Mouse (Mus musculus) midbrain, postnatal 0 days (tissue): ENCODE results near the gene Gemin5. TPM values are rescaled to one million over a fixed set of nuclear protein-coding genes. Genes with fewer than 3 reads are reported as not detected.

Experiments
- ATAC-seq: fragments of 200-750 bp; cut with Nextera tagmentation; 2 replicates; pipeline ENCODE4 v1.8.0; 2017; ENCODE audit warnings: moderate number of reproducible peaks, mild to moderate bottlenecking, moderate TSS enrichment, moderate library complexity; ENCODE audit not compliant: low FRiP score
- DNase-seq: peaks from one replicate; pipeline ENCODE4 v3.0.0-alpha.2; 2015; ENCODE audit warnings: low spot score
- H3K27ac ChIP-seq: fragments of 300-500 bp; sonication (generic); 2 replicates; pipeline ENCODE4 v1.5.1; 2014; ENCODE audit warnings: low read depth, mild to moderate bottlenecking, low read length, mixed read lengths
- H3K27me3 ChIP-seq: fragments of 300-500 bp; sonication (generic); 2 replicates; pipeline ENCODE4 v1.6.1; 2014; ENCODE audit warnings: low read length, control low read depth, mixed read lengths; ENCODE audit not compliant: insufficient read depth
- H3K36me3 ChIP-seq: fragments of 300-500 bp; sonication (generic); 2 replicates; pipeline ENCODE4 v1.6.1; 2014; ENCODE audit warnings: low read length, control low read depth, mixed read lengths; ENCODE audit not compliant: insufficient read depth
- H3K4me1 ChIP-seq: fragments of 300-500 bp; sonication (generic); 2 replicates; pipeline ENCODE4 v1.6.1; 2014; ENCODE audit warnings: mild to moderate bottlenecking, control low read depth, antibody characterized with exemption, low read length, mixed read lengths; ENCODE audit not compliant: insufficient read depth
- H3K4me2 ChIP-seq: fragments of 300-500 bp; sonication (generic); 2 replicates; pipeline ENCODE4 v1.6.1; 2014; ENCODE audit warnings: low read depth, mild to moderate bottlenecking, low read length, mixed read lengths; ENCODE audit not compliant: poor library complexity, severe bottlenecking
- H3K4me3 ChIP-seq: fragments of 300-500 bp; sonication (generic); 2 replicates; pipeline ENCODE4 v1.5.1; 2014; ENCODE audit warnings: low read depth, mild to moderate bottlenecking, low read length, moderate library complexity
- H3K9ac ChIP-seq: fragments of 300-500 bp; sonication (generic); replicated peaks from 2 replicates; pipeline ENCODE4 v1.6.1; 2014; ENCODE audit warnings: mild to moderate bottlenecking, low read length, moderate library complexity, mixed read lengths; ENCODE audit not compliant: poor library complexity, severe bottlenecking
- H3K9me3 ChIP-seq: fragments of 300-500 bp; sonication (generic); 2 replicates; pipeline ENCODE4 v1.6.1; 2016; ENCODE audit warnings: low read length, control low read depth
- CTCF ChIP-seq: IDR thresholded peaks from 2 replicates; pipeline ENCODE4 v1.5.1; 2016; ENCODE audit warnings: antibody characterized with exemption, mild to moderate bottlenecking
- WGBS: fragments of 180-500 bp; shearing (Covaris S2); extraction: QIAGEN DNeasy Blood & Tissue Kit; methylation state at CpG from one replicate; pipeline ENCODE4 v1.1.7; 2014; 5-methylcytosine and 5-hydroxymethylcytosine counted together
- polyA plus RNA-seq: library from polyadenylated mRNA; unstranded; fragments of >200 nt; fragmentation: Nextera tagmentation; extraction: Ambion mirVana; gene quantifications from 2 replicates; pipeline ENCODE4 v1.2.1, GENCODE M21; 2015
- total RNA-seq: library from RNA; depleted of rRNA; stranded (reverse); fragments of >200 nt; gene quantifications from 2 replicates; pipeline ENCODE4 v1.2.3, GENCODE M21; 2014

Gemin5 gene
- total and polyA plus RNA-seq, 2 experiments from 2014 or later = 9.9 to 19.2 TPM

- Histone ChIP-seq H3K4me1 (no peaks in the 10 kb centered on the region), H3K4me3 (no peak overlapping the region), H3K27me3 (no peaks in the 10 kb centered on the region), H3K27ac (no peak overlapping the region), H3K9ac (no peak overlapping the region), H3K9me3 (no peaks in the 10 kb centered on the region), H3K36me3 (peaks cover 59% of the 10 kb centered on the region), H3K4me2 (no peak overlapping the region)
- 96% methylated on average over 9 of the region's 9 CpGs for WGBS
- no peak for ATAC-seq
- DNase-seq = no peak
- no peak for TF ChIP-seq CTCF
These were observed 12.9 kb downstream of the Gemin5 start for GRCm38 (mm10) chr11:58155458-58155857.

GRCm38 (mm10) chr11:58146241-58146640 lies 22.1 kb downstream of the Gemin5 start:
- WGBS = 85% methylated on average over 5 of the region's 5 CpGs
- no peak for ATAC-seq

GRCm38 (mm10) chr11:58143704-58144426 lies 24.5 kb downstream of the Gemin5 start:
- TF ChIP-seq CTCF = no peak
- no peaks in the 10 kb centered on the region for H3K4me1 ChIP-seq

More at GRCm38 (mm10) chr11:58146241-58146640, 22.1 kb downstream of the Gemin5 start:
- no peak for DNase-seq
- Histone ChIP-seq H3K9ac (no peak overlapping the region), H3K9me3 (no peaks in the 10 kb centered on the region), H3K4me3 (no peak overlapping the region), H3K27me3 (no peaks in the 10 kb centered on the region), H3K27ac (no peak overlapping the region), H3K36me3 (peaks cover 70% of the 10 kb centered on the region), H3K4me2 (no peak overlapping the region), H3K4me1 (no peaks in the 10 kb centered on the region)
- no peak for TF ChIP-seq CTCF

GRCm38 (mm10) chr11:58139466-58139865 lies 28.9 kb downstream of the Gemin5 start:
- no peak for DNase-seq
- H3K4me2 ChIP-seq = no peak overlapping the region
- no peaks in the 10 kb centered on the region for H3K27me3 ChIP-seq
- no peak overlapping the region for H3K27ac ChIP-seq
- no peaks in the 10 kb centered on the region for H3K4me1 ChIP-seq
- no peak overlapping the region for H3K9ac ChIP-seq
- WGBS = 88% methylated on average over 3 of the region's 3 CpGs
- no peaks in the 10 kb centered on the region for H3K9me3 ChIP-seq
- H3K4me3 ChIP-seq = no peak overlapping the region
- peaks cover 64% of the 10 kb centered on the region for H3K36me3 ChIP-seq
- no peak for ATAC-seq
- TF ChIP-seq CTCF = no peak

More at GRCm38 (mm10) chr11:58143704-58144426, 24.5 kb downstream of the Gemin5 start:
- Histone ChIP-seq H3K9ac (no peak overlapping the region), H3K9me3 (no peaks in the 10 kb centered on the region), H3K4me3 (no peak overlapping the region), H3K4me2 (no peak overlapping the region), H3K27ac (no peak overlapping the region), H3K27me3 (no peaks in the 10 kb centered on the region), H3K36me3 (peaks cover 74% of the 10 kb centered on the region)
- no peak for ATAC-seq
- no peak for DNase-seq
- 91% methylated on average over 9 of the region's 9 CpGs for WGBS

GRCm38 (mm10) chr11:58138821-58139220 lies 29.5 kb downstream of the Gemin5 start:
- Histone ChIP-seq H3K4me1 (no peaks in the 10 kb centered on the region), H3K27me3 (no peaks in the 10 kb centered on the region), H3K4me2 (no peak overlapping the region), H3K27ac (no peak overlapping the region), H3K9ac (no peak overlapping the region), H3K36me3 (peaks cover 64% of the 10 kb centered on the region), H3K4me3 (no peak overlapping the region), H3K9me3 (no peaks in the 10 kb centered on the region)
- TF ChIP-seq CTCF = no peak
- ATAC-seq (no peak), DNase-seq (no peak)
- WGBS = 71% methylated on average over 11 of the region's 11 CpGs

- 94% methylated on average over 6 of the region's 6 CpGs for WGBS
- no peaks in the 10 kb centered on the region for H3K27me3 ChIP-seq
- ATAC-seq (no peak), DNase-seq (no peak)
- H3K27ac ChIP-seq = no peak overlapping the region
- no peak for TF ChIP-seq CTCF
- H3K4me1 ChIP-seq = no peaks in the 10 kb centered on the region
- no peak overlapping the region for H3K4me2 ChIP-seq
- H3K4me3 ChIP-seq = no peak overlapping the region
- H3K9ac ChIP-seq = no peak overlapping the region
- peaks cover 67% of the 10 kb centered on the region for H3K36me3 ChIP-seq
- H3K9me3 ChIP-seq = no peaks in the 10 kb centered on the region
These were observed 31.7 kb downstream of the Gemin5 start for GRCm38 (mm10) chr11:58136677-58137076.
